Mouse (Mus musculus) A20 (cell line): ENCODE results near the gene Hs2st1.

Experiments used
- DNase-seq: peaks from one replicate; pipeline ENCODE4 v3.0.0-alpha.2; 2011; ENCODE audit warnings: low read depth, low spot score

Hs2st1 gene

GRCm38 (mm10) chr3:144570047-144570815 lies at the start of gene Hs2st1, which contains the start of gene Selenof:
Gene Hs2st1 (minus strand): TSS chr3:144570181.
Gene Selenof (plus strand): TSS chr3:144570304.
- DNase-seq = peak; percentile 99

- DNase-seq = no peak
Observed at GRCm38 (mm10) chr3:144617633-144618180, 47.7 kb upstream of the Hs2st1 start.

- peak; percentile 68 for DNase-seq
Observed at GRCm38 (mm10) chr3:144616654-144617425, 46.9 kb upstream of the Hs2st1 start.

GRCm38 (mm10) chr3:144615459-144615858 lies 45.5 kb upstream of the Hs2st1 start:
- DNase-seq = no peak

- no peak for DNase-seq
Observed at GRCm38 (mm10) chr3:144614698-144615097, 44.7 kb upstream of the Hs2st1 start.

GRCm38 (mm10) chr3:144614277-144614676 lies 44.3 kb upstream of the Hs2st1 start:
- no peak for DNase-seq

GRCm38 (mm10) chr3:144612382-144612781 lies 42.4 kb upstream of the Hs2st1 start:
- no peak for DNase-seq

- DNase-seq = no peak
Observed at GRCm38 (mm10) chr3:144611626-144612271, 41.8 kb upstream of the Hs2st1 start.

GRCm38 (mm10) chr3:144610759-144611158 lies 40.8 kb upstream of the Hs2st1 start:
- no peak for DNase-seq

GRCm38 (mm10) chr3:144608090-144608489 lies 38.1 kb upstream of the Hs2st1 start:
- no peak for DNase-seq

- peak; percentile 30 for DNase-seq
Observed at GRCm38 (mm10) chr3:144606449-144606848, 36.5 kb upstream of the Hs2st1 start.

GRCm38 (mm10) chr3:144605811-144606210 lies 35.8 kb upstream of the Hs2st1 start:
- DNase-seq = peak; percentile 78

GRCm38 (mm10) chr3:144604205-144604604 lies 34.2 kb upstream of the Hs2st1 start:
- DNase-seq = no peak

- DNase-seq = no peak
Observed at GRCm38 (mm10) chr3:144603558-144603957, 33.6 kb upstream of the Hs2st1 start.

GRCm38 (mm10) chr3:144602819-144603218 lies 32.8 kb upstream of the Hs2st1 start:
- DNase-seq = no peak

GRCm38 (mm10) chr3:144602413-144602812 lies 32.4 kb upstream of the Hs2st1 start:
- DNase-seq = no peak

GRCm38 (mm10) chr3:144597790-144598467 lies 27.9 kb upstream of the Hs2st1 start:
- DNase-seq = no peak

- peak; percentile 45 for DNase-seq
Observed at GRCm38 (mm10) chr3:144597121-144597520, 27.1 kb upstream of the Hs2st1 start.

GRCm38 (mm10) chr3:144592992-144593785 lies 23.2 kb upstream of the Hs2st1 start:
- no peak for DNase-seq

GRCm38 (mm10) chr3:144589189-144589890 lies 19.4 kb upstream of the Hs2st1 start:
- DNase-seq = no peak
